Mouse (Mus musculus) cerebellum, adult 11 months (tissue): ENCODE data around the gene A1cf.

ENCODE experiments used
- DNase-seq: peaks from one replicate; pipeline ENCODE4 v3.0.0; 2022

A1cf gene

GRCm38 (mm10) chr19:31954267-31954666, 85.7 kb downstream of the A1cf start:
- no peak for DNase-seq

DNA sequence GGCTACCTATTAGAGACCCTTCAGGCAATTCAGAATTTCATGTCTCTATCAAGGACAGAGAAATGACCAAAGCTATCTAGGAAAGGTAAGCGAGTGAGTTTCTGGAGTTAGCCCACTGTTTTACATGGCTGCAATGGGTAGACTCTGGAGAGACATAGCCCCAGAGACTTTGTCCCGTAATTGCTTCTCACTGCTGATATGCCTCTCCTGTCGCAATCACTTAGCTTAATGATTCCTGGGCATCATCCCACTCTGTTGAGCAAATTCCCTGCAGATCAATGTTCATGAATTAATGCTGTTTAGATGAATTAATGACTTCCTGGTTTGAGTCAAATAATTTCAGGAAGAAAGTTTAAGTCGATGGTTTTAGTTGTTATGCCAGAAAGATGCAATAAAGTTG, 86.1 kb downstream of the A1cf start:
- DNase-seq, result no peak

GRCm38 (mm10) chr19:31956359-31956758, 87.8 kb downstream of the A1cf start:
- no peak for DNase-seq

DNA sequence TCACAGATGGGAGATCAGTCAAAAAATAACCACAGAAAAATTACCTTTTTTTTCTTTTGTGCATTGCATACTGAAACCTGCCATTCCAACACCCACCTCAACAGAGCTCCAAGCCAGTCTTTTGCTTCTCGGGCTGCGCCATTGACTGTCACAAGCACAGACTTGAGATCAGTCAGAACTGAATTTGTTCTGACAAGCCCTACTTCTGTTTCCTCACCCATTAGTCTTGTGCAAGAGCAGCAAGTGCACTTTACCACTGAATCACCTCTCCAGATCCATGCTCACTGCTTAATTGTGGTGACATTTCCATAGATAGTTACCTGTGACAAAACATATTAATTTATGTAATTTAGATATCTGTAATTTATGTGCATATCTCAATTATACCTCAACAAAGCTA, 91.9 kb downstream of the A1cf start:
- no peak for DNase-seq

- DNase-seq, result no peak
Observed at GRCm38 (mm10) chr19:31963147-31963546, 94.6 kb downstream of the A1cf start.

DNA sequence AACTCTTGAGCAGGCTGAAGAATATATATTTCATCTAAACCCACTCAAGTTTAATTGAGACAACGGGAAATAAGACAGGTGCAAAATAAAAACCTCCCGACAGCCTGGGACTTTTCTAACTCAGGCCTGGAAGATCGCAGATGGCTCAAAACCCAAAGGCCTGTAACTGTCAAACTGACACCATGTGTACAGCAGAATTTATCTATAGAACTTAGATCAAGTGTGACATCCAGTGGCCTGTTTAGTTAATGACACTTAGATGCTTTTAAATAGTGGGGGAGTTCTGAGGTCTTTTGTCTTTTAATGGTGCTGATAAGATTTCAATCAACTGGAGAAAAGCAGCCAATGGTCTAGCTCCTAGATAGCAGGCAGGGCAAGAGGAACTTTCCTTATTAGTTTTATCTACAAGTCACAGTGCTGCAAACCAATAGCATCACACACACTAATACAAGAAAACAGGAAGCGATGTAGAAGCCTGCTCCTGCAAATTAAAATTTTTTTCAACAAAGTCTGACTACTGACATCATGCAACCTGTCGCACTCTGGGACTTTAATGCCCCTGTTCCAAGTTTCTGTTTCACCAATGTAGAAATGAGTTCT, 99.5 kb downstream of the A1cf start:
- DNase-seq, result no peak

- no peak for DNase-seq
Observed at GRCm38 (mm10) chr19:31971405-31971804, 102.8 kb downstream of the A1cf start.

GRCm38 (mm10) chr19:31971998-31972397, 103.4 kb downstream of the A1cf start:
- DNase-seq, result peak; percentile 62

DNA sequence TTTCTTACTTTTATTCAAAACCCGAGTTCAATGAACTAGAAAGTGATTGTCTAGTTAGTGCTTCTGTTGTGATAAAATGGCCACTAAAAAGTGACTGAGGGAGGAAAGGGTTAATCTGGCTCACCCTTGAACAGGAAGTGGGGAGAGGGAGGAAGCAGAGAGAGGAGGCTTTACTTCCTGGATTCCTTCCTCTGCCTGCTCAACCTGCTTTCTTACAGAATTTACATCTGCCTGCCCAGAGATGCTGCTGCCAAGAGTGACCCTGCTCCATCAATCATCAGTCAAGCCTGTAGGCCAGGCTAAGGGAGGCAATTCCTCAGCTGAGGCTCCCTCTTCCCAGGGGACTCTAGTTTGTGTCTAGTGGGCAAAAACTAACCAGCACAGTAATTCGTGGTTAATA, 107.3 kb downstream of the A1cf start:
- DNase-seq, result no peak

GRCm38 (mm10) chr19:31991057-31991456, 122.5 kb downstream of the A1cf start:
- DNase-seq, result no peak

DNA sequence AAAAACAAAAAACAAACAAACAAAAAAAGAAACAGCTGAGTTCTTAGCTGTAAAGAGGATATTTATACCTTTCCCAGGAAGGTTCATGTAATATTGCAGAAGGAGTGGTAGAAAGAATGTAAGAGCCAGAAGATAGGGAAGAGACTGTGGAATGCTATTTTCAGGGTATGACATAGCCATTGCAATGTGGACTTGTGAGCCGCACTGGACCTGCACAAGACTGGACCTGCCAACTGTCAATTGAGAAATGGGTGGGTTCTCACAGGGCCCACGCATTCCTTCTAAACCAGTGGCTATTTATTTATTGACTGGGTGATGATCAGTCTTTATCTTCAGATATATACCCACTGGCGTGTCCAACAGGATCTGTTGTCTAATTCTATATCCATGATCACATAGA, 128.4 kb downstream of the A1cf start:
- no peak for DNase-seq
